Mouse (Mus musculus): ENCODE measurements around the gene Pbx1. TPM values are rescaled to one million over a fixed set of nuclear protein-coding genes. Genes with fewer than 3 reads are reported as not detected.

Pbx1 gene
- total and polyA plus RNA-seq, 3 experiments = 0.10 TPM; not detected in 2

GRCm38 (mm10) chr1:168240386-168240785 is 191.7 kb downstream of the Pbx1 start:
- H3K9me3 ChIP-seq (replicated peaks; ENCODE audit: insufficient read depth, low read length) = no peaks in the 10 kb centered on the region
- TF ChIP-seq ZMIZ1 (IDR thresholded peaks at IDR 0.05; ENCODE audit: low read depth, low read length) (no peak), JUND (IDR thresholded peaks at IDR 0.05; ENCODE audit: low read depth, low read length) (no peak), CTCF (IDR thresholded peaks at IDR 0.05 in 2 of 3, conservative IDR thresholded peaks at IDR 0.05 in 1 of 3; ENCODE audit: control insufficient read depth in 1 of 3, insufficient read depth in 1 of 3, low read depth in 2 of 3, low read length in 3 of 3, poor library complexity in 1 of 3, severe bottlenecking in 1 of 3) (no peak), NRF1 (IDR thresholded peaks at IDR 0.05; ENCODE audit: insufficient read depth, low read depth, low read length, poor library complexity, severe bottlenecking) (no peak), ELF1 (IDR thresholded peaks at IDR 0.05; ENCODE audit: low read depth, low read length) (no peak), CHD1 (IDR thresholded peaks at IDR 0.05; ENCODE audit: low read depth, low read length) (no peak), GABPA (IDR thresholded peaks at IDR 0.05; ENCODE audit: low read depth, low read length) (no peak), RAD21 (IDR thresholded peaks at IDR 0.05; ENCODE audit: low read depth, low read length) (no peak), SIN3A (IDR thresholded peaks at IDR 0.05; ENCODE audit: low read length) (no peak), E2F4 (IDR thresholded peaks at IDR 0.05; ENCODE audit: borderline replicate concordance, low read depth, low read length) (no peak), RCOR1 (IDR thresholded peaks at IDR 0.05; ENCODE audit: low read depth, low read length) (no peak), MYC (IDR thresholded peaks at IDR 0.05; ENCODE audit: low read depth, low read length) (no peak), ZNF384 (IDR thresholded peaks at IDR 0.05; ENCODE audit: low read depth, low read length) (no peak), MXI1 (IDR thresholded peaks at IDR 0.05; ENCODE audit: low read depth, low read length) (no peak), EP300 (IDR thresholded peaks at IDR 0.05; ENCODE audit: low read depth in 1 of 2, low read length in 2 of 2) (no peak), USF1 (IDR thresholded peaks at IDR 0.05; ENCODE audit: low read depth, low read length) (no peak), GATA1 (IDR thresholded peaks at IDR 0.05; ENCODE audit: low read depth, low read length) (no peak)
- no peak for DNase-seq (ENCODE audit: low read depth, low spot score)

GRCm38 (mm10) chr1:168236101-168236500 is 196.0 kb downstream of the Pbx1 start:
- no peak overlapping the region for H3K9ac ChIP-seq (ENCODE audit: control insufficient read depth, low read depth, low read length, poor library complexity, severe bottlenecking)
- no peak overlapping the region for H3K27ac ChIP-seq (ENCODE audit: control insufficient read depth, low read depth, low read length)
- no peaks in the 10 kb centered on the region; the same call in 1 of the 2 replicates for H3K9me3 ChIP-seq (replicated peaks; ENCODE audit: insufficient read depth, low read length)
- no peaks in the 10 kb centered on the region for H3K79me2 ChIP-seq (ENCODE audit: control insufficient read depth, insufficient read depth, low read length, poor library complexity)
- H3K4me1 ChIP-seq (ENCODE audit: control insufficient read depth in 1 of 2, insufficient read depth in 2 of 2, low read length in 2 of 2) = no peaks in the 10 kb centered on the region
- TF ChIP-seq UBTF (IDR thresholded peaks at IDR 0.05; ENCODE audit: borderline replicate concordance, insufficient read depth, low read depth, low read length) (no peak), E2F4 (IDR thresholded peaks at IDR 0.05; ENCODE audit: borderline replicate concordance, low read depth, low read length) (no peak), JUND (IDR thresholded peaks at IDR 0.05; ENCODE audit: low read depth, low read length) (no peak), KAT2A (conservative IDR thresholded peaks at IDR 0.05; ENCODE audit: low read depth, low read length) (no peak), CHD2 (IDR thresholded peaks at IDR 0.05; ENCODE audit: low read length) (no peak), RCOR1 (IDR thresholded peaks at IDR 0.05; ENCODE audit: low read depth, low read length) (no peak), EP300 (IDR thresholded peaks at IDR 0.05; ENCODE audit: low read depth in 1 of 2, low read length in 2 of 2) (no peak)
- no peaks in the 10 kb centered on the region for H3K36me3 ChIP-seq (ENCODE audit: control insufficient read depth in 1 of 2, insufficient read depth in 2 of 2, low read length in 2 of 2)
- no peak overlapping the region for H3K4me3 ChIP-seq (ENCODE audit: control insufficient read depth in 1 of 2, insufficient read depth in 1 of 2, low read depth in 2 of 2, low read length in 2 of 2)
- DNase-seq (ENCODE audit: low read depth, low spot score) = no peak
- H3K27me3 ChIP-seq (ENCODE audit: control insufficient read depth in 1 of 2, insufficient read depth in 2 of 2, low read length in 2 of 2) = no peaks in the 10 kb centered on the region

More at GRCm38 (mm10) chr1:168240386-168240785, 191.7 kb downstream of the Pbx1 start:
- Histone ChIP-seq H3K4me3 (ENCODE audit: control insufficient read depth in 1 of 2, insufficient read depth in 1 of 2, low read depth in 2 of 2, low read length in 2 of 2) (no peak overlapping the region), H3K36me3 (ENCODE audit: control insufficient read depth in 1 of 2, insufficient read depth in 2 of 2, low read length in 2 of 2) (no peaks in the 10 kb centered on the region), H3K27me3 (ENCODE audit: control insufficient read depth in 1 of 2, insufficient read depth in 2 of 2, low read length in 2 of 2) (no peaks in the 10 kb centered on the region), H3K27ac (ENCODE audit: control insufficient read depth, low read depth, low read length) (no peak overlapping the region), H3K4me1 (ENCODE audit: control insufficient read depth in 1 of 2, insufficient read depth in 2 of 2, low read length in 2 of 2) (no peaks in the 10 kb centered on the region), H3K79me2 (ENCODE audit: control insufficient read depth, insufficient read depth, low read length, poor library complexity) (no peaks in the 10 kb centered on the region), H3K9ac (ENCODE audit: control insufficient read depth, low read depth, low read length, poor library complexity, severe bottlenecking) (no peak overlapping the region)

Data from MEL (cell line).